Mouse (Mus musculus): ENCODE data around the gene Ube2d3. TPM values are rescaled to one million over a fixed set of nuclear protein-coding genes. Genes with fewer than 3 reads are reported as not detected.
"Not testable (repeated sequence)": the region's sequence is repeated elsewhere in the genome, so short reads cannot be mapped to it uniquely, and the experiment has no call there.

Gene Ube2d3
- total RNA-seq, 2 experiments from 2014 or later: 391 to 441 TPM

- DNase-seq (ENCODE audit: low spot score in 2 of 2): no peak
These were observed 890 bp upstream of the Ube2d3 start for GRCm38 (mm10) chr3:135436901-135437616.

GRCm38 (mm10) chr3:135438531-135438912, 573 bp downstream of the Ube2d3 start:
- DNase-seq (ENCODE audit: low spot score in 2 of 2): peak; percentile 92

- peak; percentile 80 for DNase-seq (ENCODE audit: low spot score in 2 of 2)
These were observed 1.1 kb downstream of the Ube2d3 start for GRCm38 (mm10) chr3:135438913-135439531.

GRCm38 (mm10) chr3:135439651-135440050, 1.7 kb downstream of the Ube2d3 start:
- no peak for DNase-seq (ENCODE audit: low spot score in 2 of 2)

GRCm38 (mm10) chr3:135440221-135440620, 2.3 kb downstream of the Ube2d3 start:
- DNase-seq (ENCODE audit: low spot score in 2 of 2): peak in 1 of 2 experiments; percentile 22

GRCm38 (mm10) chr3:135440621-135441020, 2.7 kb downstream of the Ube2d3 start:
- DNase-seq (ENCODE audit: low spot score in 2 of 2): no peak

GRCm38 (mm10) chr3:135444930-135445329, 7.0 kb downstream of the Ube2d3 start:
- DNase-seq (ENCODE audit: low spot score in 2 of 2): no peak

- no peak for DNase-seq (ENCODE audit: low spot score in 2 of 2)
These were observed 21.0 kb downstream of the Ube2d3 start for GRCm38 (mm10) chr3:135458981-135459380.

GRCm38 (mm10) chr3:135468402-135468801, 30.5 kb downstream of the Ube2d3 start:
- no peak for DNase-seq (ENCODE audit: low spot score in 2 of 2)

GRCm38 (mm10) chr3:135469146-135469545, 31.2 kb downstream of the Ube2d3 start:
- DNase-seq (ENCODE audit: low spot score in 2 of 2): no peak

GRCm38 (mm10) chr3:135469974-135470373, 32.0 kb downstream of the Ube2d3 start:
- peak; percentile 66 to 78 for DNase-seq (ENCODE audit: low spot score in 2 of 2)

GRCm38 (mm10) chr3:135470823-135471222, 32.9 kb downstream of the Ube2d3 start:
- DNase-seq (ENCODE audit: low spot score in 2 of 2): no peak

GRCm38 (mm10) chr3:135475025-135475424, 37.1 kb downstream of the Ube2d3 start:
- DNase-seq (ENCODE audit: low spot score in 2 of 2): no peak

- DNase-seq (ENCODE audit: low spot score in 2 of 2): no peak
These were observed 38.3 kb downstream of the Ube2d3 start for GRCm38 (mm10) chr3:135476286-135476685.

GRCm38 (mm10) chr3:135476977-135477376, 39.0 kb downstream of the Ube2d3 start:
- no peak for DNase-seq (ENCODE audit: low spot score in 2 of 2)

GRCm38 (mm10) chr3:135479090-135479489, 41.1 kb downstream of the Ube2d3 start:
- not testable (repeated sequence) for DNase-seq (ENCODE audit: low spot score in 2 of 2)

GRCm38 (mm10) chr3:135480767-135481166, 42.8 kb downstream of the Ube2d3 start:
- no peak for DNase-seq (ENCODE audit: low spot score in 2 of 2)

GRCm38 (mm10) chr3:135481608-135482007, 43.7 kb downstream of the Ube2d3 start:
- DNase-seq (ENCODE audit: low spot score in 2 of 2): no peak

GRCm38 (mm10) chr3:135484650-135485049, 46.7 kb downstream of the Ube2d3 start:
- DNase-seq (ENCODE audit: low spot score in 2 of 2): not testable (repeated sequence)

GRCm38 (mm10) chr3:135485128-135485899, 47.4 kb downstream of the Ube2d3 start, which contains the start of gene Manba:
Gene Manba, plus strand, starts transcription at chr3:135485611.
- peak; percentile 71 to 73 for DNase-seq (ENCODE audit: low spot score in 2 of 2)

- DNase-seq (ENCODE audit: low spot score in 2 of 2): no peak
These were observed 47.9 kb downstream of the Ube2d3 start for GRCm38 (mm10) chr3:135485900-135486241.

GRCm38 (mm10) chr3:135486351-135486750, 48.4 kb downstream of the Ube2d3 start:
- DNase-seq (ENCODE audit: low spot score in 2 of 2): no peak

All from adrenal gland, adult 18-20 months (tissue).